ENCODE assay signal across 9 mouse cellular contexts in the genomic region with DNA sequence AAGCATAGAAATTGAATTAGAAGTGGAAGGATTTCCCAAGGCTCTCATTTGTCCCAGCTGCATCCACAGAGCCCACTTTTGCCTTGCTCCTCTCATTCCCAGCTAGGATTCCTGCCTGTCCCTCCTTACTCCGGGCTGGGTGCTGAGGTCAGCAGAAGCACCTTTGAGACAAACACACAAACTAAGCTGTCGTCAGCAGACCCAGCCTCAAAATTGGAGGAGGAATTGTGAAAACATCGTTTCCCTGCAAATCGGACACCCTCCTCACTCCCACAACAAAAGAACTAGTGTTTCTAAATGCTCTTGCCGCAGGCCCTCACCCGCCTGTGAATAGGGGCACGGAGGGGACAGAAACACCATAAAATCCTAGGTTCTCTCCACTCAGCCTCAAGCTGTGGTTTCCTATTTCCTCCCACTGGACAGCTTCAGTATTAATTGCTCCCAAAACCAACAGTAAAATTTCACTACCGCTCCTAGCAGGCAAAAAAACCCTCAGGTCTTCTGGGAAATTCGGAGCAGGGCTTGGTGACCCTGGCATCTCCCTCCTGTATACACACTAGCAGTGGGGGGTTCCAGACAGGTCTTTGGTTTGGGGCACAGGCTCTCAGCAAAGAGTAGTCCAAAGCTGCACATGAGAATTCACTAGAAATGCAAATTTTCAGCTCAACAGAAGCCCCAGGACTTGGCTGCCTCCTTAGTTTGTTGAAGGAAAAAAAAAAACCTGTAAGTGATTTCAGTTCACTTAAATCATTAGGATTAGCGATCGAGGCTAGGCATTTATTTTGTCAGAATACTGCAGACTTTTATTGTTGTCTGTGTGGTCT.
A peak's percentile ranks its signal among the peaks of the same experiment; 100 is the strongest.
DNase-seq lines count a peak whose midpoint lies in the region; ATAC-seq lines count a peak whose summit lies in the region.
"Had no signal": no experiment of that assay in that cellular context is flagged by ENCODE, and none has a peak within 500 bp of the region (broad histone marks: within the 10 kb centered on the region; RNA-seq: fewer than 3 reads in every experiment).

No protein-coding gene starts in this region.

- H3K4me1 ChIP-seq in heart, embryonic 11.5 days (ENCODE audit: control insufficient read depth, insufficient read depth, low read length): no peaks in the 10 kb centered on the region
- H3K4me1 ChIP-seq in forebrain, embryonic 14.5 days (ENCODE audit: control insufficient read depth, insufficient read depth, low read length): peaks cover 16% of the 10 kb centered on the region

- H3K27ac ChIP-seq in heart, embryonic 11.5 days (ENCODE audit: low read depth, low read length): peak overlapping the region; percentile 51
- peak overlapping the region; percentile 39; the same call in 1 of the 2 replicates for H3K27ac ChIP-seq in forebrain, embryonic 14.5 days (ENCODE audit: low read depth, low read length)

- H3K4me3 ChIP-seq in heart, embryonic 11.5 days (ENCODE audit: low read depth, low read length): no peak overlapping the region
- H3K4me3 ChIP-seq in forebrain, embryonic 14.5 days (ENCODE audit: low read depth, low read length): no peak overlapping the region

- H3K9ac ChIP-seq in heart, embryonic 11.5 days (ENCODE audit: low read depth, low read length): no peak overlapping the region
- no peak overlapping the region for H3K9ac ChIP-seq in forebrain, embryonic 14.5 days (ENCODE audit: low read length)

- WGBS in heart, embryonic 11.5 days (ENCODE audit: insufficient replicate concordance): 61% methylated on average over 11 of the region's 11 CpGs
- WGBS in forebrain, embryonic 14.5 days: 12% methylated on average over 11 of the region's 11 CpGs

- no peak overlapping the region; the same call in 1 of the 2 replicates for H3K4me2 ChIP-seq in heart, embryonic 11.5 days
- H3K4me2 ChIP-seq in forebrain, embryonic 14.5 days (ENCODE audit: low read length): peak overlapping the region; percentile 7; the same call in 1 of the 2 replicates

- DNase-seq in heart, adult 9 months (ENCODE audit: low spot score in 2 of 2): no peak
- DNase-seq in ES-CJ7 (ENCODE audit: low read depth, low spot score): peak; percentile 7
- peak; percentile 64 for DNase-seq in forebrain, embryonic 14.5 days (ENCODE audit: low spot score)
- peak; percentile 38 to 66 for DNase-seq in kidney, postnatal 4 days
- DNase-seq in left cerebral cortex, adult 18-20 months (ENCODE audit: low spot score in 2 of 2): no peak
- DNase-seq in spleen, postnatal 14 days (ENCODE audit: low spot score in 2 of 2): no peak
- no peak for DNase-seq in gastrocnemius, adult 8-10 months (ENCODE audit: low spot score in 2 of 2)

- ATAC-seq in heart, embryonic 11.5 days (replicated peaks; ENCODE audit: insufficient number of reproducible peaks, low FRiP score, low TSS enrichment): no peak
- ATAC-seq in forebrain, embryonic 14.5 days: 0 out of 2 replicates have a peak, but pooled peaks have one; percentile 26

- H3K9me3 ChIP-seq in heart, embryonic 11.5 days (replicated peaks; ENCODE audit: control insufficient read depth, low read length): no peaks in the 10 kb centered on the region
- no peaks in the 10 kb centered on the region for H3K9me3 ChIP-seq in forebrain, embryonic 14.5 days (replicated peaks; ENCODE audit: control insufficient read depth, low read length)

- no peaks in the 10 kb centered on the region for H3K27me3 ChIP-seq in heart, embryonic 11.5 days (ENCODE audit: control insufficient read depth, insufficient read depth, low read length)
- H3K27me3 ChIP-seq in forebrain, embryonic 14.5 days (replicated peaks; ENCODE audit: control insufficient read depth, insufficient read depth, low read length): no peaks in the 10 kb centered on the region
- H3K27me3 ChIP-seq: CH12.LX had no signal

- H3K36me3 ChIP-seq in heart, embryonic 11.5 days (ENCODE audit: control insufficient read depth, insufficient read depth, low read length): no peaks in the 10 kb centered on the region
- H3K36me3 ChIP-seq in forebrain, embryonic 14.5 days (ENCODE audit: control insufficient read depth, insufficient read depth, low read length): no peaks in the 10 kb centered on the region

Comparison
In these comparisons a context has a peak if more than half of its experiments do, and no peak if none do; other contexts are left out.
1. DNase-seq: peak in ES-CJ7 (single experiment), forebrain, embryonic 14.5 days (single experiment) and kidney, postnatal 4 days (2 of 2); none in heart, adult 9 months (0 of 2), left cerebral cortex, adult 18-20 months (0 of 2), spleen, postnatal 14 days (0 of 2) and gastrocnemius, adult 8-10 months (0 of 2).